Mouse (Mus musculus) CH12.LX (cell line): ENCODE data around the gene Zbtb38. TPM values are rescaled to one million over a fixed set of nuclear protein-coding genes. Genes with fewer than 3 reads are reported as not detected.

ENCODE experiments used
- DNase-seq: peaks from one replicate; pipeline ENCODE4 v3.0.0-alpha.2; 2013; ENCODE audit errors: extremely low read depth
- H3K27ac ChIP-seq: 2 replicates; pipeline ENCODE4 v1.5.1; 2012; ENCODE audit warnings: low read depth, mild to moderate bottlenecking, control low read depth, moderate library complexity; ENCODE audit not compliant: insufficient read depth
- H3K27me3 ChIP-seq: replicated peaks from 2 replicates; pipeline ENCODE3; 2012; ENCODE audit warnings: inconsistent platforms
- H3K36me3 ChIP-seq, 2 experiments: replicated peaks in 1 of 2; 2 replicates each; pipeline versions ENCODE3 to v1.6.1; 2012; ENCODE audit warnings: inconsistent platforms in 1 of 2, low read length in 1 of 2, mild to moderate bottlenecking in 1 of 2, mixed read lengths in 1 of 2, moderate library complexity in 1 of 2; ENCODE audit not compliant: control insufficient read depth in 1 of 2, insufficient read depth in 1 of 2
- H3K4me1 ChIP-seq, 2 experiments: 2 replicates each; pipeline ENCODE4 v1.6.1; 2012; ENCODE audit warnings: inconsistent platforms in 1 of 2, moderate library complexity in 1 of 2; ENCODE audit not compliant: insufficient read depth in 2 of 2, control insufficient read depth in 1 of 2
- H3K4me2 ChIP-seq: 2 replicates; pipeline ENCODE4 v1.6.1; 2012; ENCODE audit warnings: low read depth, mild to moderate bottlenecking, control low read depth; ENCODE audit not compliant: poor library complexity, insufficient read depth, severe bottlenecking
- H3K4me3 ChIP-seq, 3 experiments: fragments of 150-350 bp in 1 of 3; sonication (generic) in 1 of 3; replicated peaks in 1 of 3; 2 replicates each; pipeline versions ENCODE3 to v1.5.1; 2011 to 2012; ENCODE audit warnings: low read depth in 2 of 3, low read length in 2 of 3, mild to moderate bottlenecking in 2 of 3, moderate library complexity in 2 of 3, control low read depth in 1 of 3, improper control_type of control experiment in 1 of 3, inconsistent platforms in 1 of 3, mixed read lengths in 1 of 3; ENCODE audit not compliant: poor library complexity in 1 of 3
- H3K79me2 ChIP-seq: replicated peaks from 2 replicates; pipeline ENCODE4 v1.6.1; 2012; ENCODE audit warnings: mild to moderate bottlenecking, moderate library complexity; ENCODE audit not compliant: control insufficient read depth, poor library complexity, insufficient read depth, severe bottlenecking; ENCODE audit errors: extremely low read depth
- H3K9ac ChIP-seq: 2 replicates; pipeline ENCODE4 v1.6.1; 2012; ENCODE audit warnings: low read depth, mild to moderate bottlenecking, control low read depth, moderate library complexity; ENCODE audit not compliant: insufficient read depth
- H3K9me3 ChIP-seq: replicated peaks from 2 replicates; pipeline ENCODE3; 2012; ENCODE audit warnings: low read length, inconsistent platforms, mixed read lengths
- BHLHE40 ChIP-seq: IDR thresholded peaks from 2 replicates; pipeline ENCODE4 v1.6.1; 2011; ENCODE audit warnings: mild to moderate bottlenecking, low read depth, low read length, improper control_type of control experiment
- CTCF ChIP-seq, 2 experiments: IDR thresholded peaks in 1 of 2; conservative IDR thresholded peaks in 1 of 2; 2 replicates each; pipeline ENCODE4 v1.5.1; 2011 to 2012; ENCODE audit warnings: low read depth in 2 of 2, low read length in 2 of 2, improper control_type of control experiment in 1 of 2, inconsistent platforms in 1 of 2, mild to moderate bottlenecking in 1 of 2, moderate library complexity in 1 of 2
- E2F4 ChIP-seq: IDR thresholded peaks from 2 replicates; pipeline ENCODE4 v1.6.1; 2011; ENCODE audit warnings: low read depth, low read length, improper control_type of control experiment; ENCODE audit not compliant: insufficient replicate concordance
- GABPA ChIP-seq: IDR thresholded peaks from 2 replicates; pipeline ENCODE4 v1.6.1; 2012; ENCODE audit warnings: low read depth, low read length, improper control_type of control experiment, inconsistent platforms; ENCODE audit not compliant: insufficient replicate concordance
- HCFC1 ChIP-seq: IDR thresholded peaks from 2 replicates; pipeline ENCODE4 v1.6.1; 2012; ENCODE audit warnings: low read depth, mild to moderate bottlenecking, inconsistent platforms, low read length, improper control_type of control experiment
- IRF4 ChIP-seq: IDR thresholded peaks from 2 replicates; pipeline ENCODE4 v1.6.1; 2014; ENCODE audit warnings: low read depth, mild to moderate bottlenecking, inconsistent platforms, low read length, improper control_type of control experiment
- JUN ChIP-seq: IDR thresholded peaks from 2 replicates; pipeline ENCODE4 v1.6.1; 2011; ENCODE audit warnings: low read depth, mild to moderate bottlenecking, low read length, improper control_type of control experiment, moderate library complexity; ENCODE audit not compliant: insufficient read depth
- JUND ChIP-seq: conservative IDR thresholded peaks from 2 replicates; pipeline ENCODE4 v1.6.1; 2011; ENCODE audit warnings: low read depth, low read length, improper control_type of control experiment
- MAFK ChIP-seq: IDR thresholded peaks from 2 replicates; pipeline ENCODE4 v1.6.1; 2011; ENCODE audit warnings: low read length, improper control_type of control experiment; ENCODE audit not compliant: insufficient replicate concordance
- MAX ChIP-seq: IDR thresholded peaks from 2 replicates; pipeline ENCODE4 v1.6.1; 2011; ENCODE audit warnings: low read length, improper control_type of control experiment
- MAZ ChIP-seq: IDR thresholded peaks from 2 replicates; pipeline ENCODE4 v1.6.1; 2012; ENCODE audit warnings: low read depth, mild to moderate bottlenecking, inconsistent platforms, low read length, improper control_type of control experiment, moderate library complexity
- MXI1 ChIP-seq: IDR thresholded peaks from 2 replicates; pipeline ENCODE4 v1.6.1; 2011; ENCODE audit warnings: mild to moderate bottlenecking, low read depth, low read length, improper control_type of control experiment
- SIN3A ChIP-seq: IDR thresholded peaks from 2 replicates; pipeline ENCODE4 v1.6.1; 2012; ENCODE audit warnings: low read length, improper control_type of control experiment, inconsistent platforms
- SMC3 ChIP-seq: IDR thresholded peaks from 2 replicates; pipeline ENCODE4 v1.6.1; 2011; ENCODE audit warnings: low read depth, low read length, improper control_type of control experiment
- TCF12 ChIP-seq: IDR thresholded peaks from 2 replicates; pipeline ENCODE4 v1.6.1; 2014; ENCODE audit warnings: low read depth, mild to moderate bottlenecking, inconsistent platforms, low read length, improper control_type of control experiment
- USF1 ChIP-seq: IDR thresholded peaks from 2 replicates; pipeline ENCODE4 v1.6.1; 2014; ENCODE audit warnings: low read depth, mild to moderate bottlenecking, inconsistent platforms, low read length, improper control_type of control experiment
- ZC3H11A ChIP-seq: IDR thresholded peaks from 2 replicates; pipeline ENCODE4 v1.6.1; 2012; ENCODE audit warnings: low read depth, mild to moderate bottlenecking, inconsistent platforms, low read length, improper control_type of control experiment
- ZMIZ1 ChIP-seq: IDR thresholded peaks from 2 replicates; pipeline ENCODE4 v1.6.1; 2012; ENCODE audit warnings: low read depth, mild to moderate bottlenecking, inconsistent platforms, low read length, improper control_type of control experiment
- ZNF384 ChIP-seq: IDR thresholded peaks from 2 replicates; pipeline ENCODE4 v1.6.1; 2012; ENCODE audit warnings: low read depth, low read length, improper control_type of control experiment, inconsistent platforms
- dilution Hi-C: fragments of 300-500 bp; cut with MboI; formaldehyde crosslinking; loops from 2 replicates; pipeline ENCODE4 v1.14.3; 2020; ENCODE audit warnings: low sequenced_read_pairs; ENCODE audit not compliant: extremely low pct_unique_long_range_greater_than_20kb, extremely low pct_ligation_motif_present
- in situ Hi-C: fragments of 300-500 bp; cut with MboI; formaldehyde crosslinking; loops from 3 replicates; pipeline ENCODE4 v1.14.3; 2019; ENCODE audit warnings: low sequenced_read_pairs, low pct_ligation_motif_present, low pct_unique_long_range_greater_than_20kb, mixed read lengths
- polyA plus RNA-seq: library from polyadenylated mRNA; unstranded; fragments of >175 nt; gene quantifications from 2 replicates; pipeline ENCODE4 v1.2.1, GENCODE M21; 2012; ENCODE audit warnings: low read depth; ENCODE audit not compliant: insufficient read length
- total RNA-seq, 2 experiments: library from RNA; depleted of rRNA; stranded (reverse); fragments of 300-350 nt in 1 of 2; fragments of >200 nt in 1 of 2; gene quantifications; 2 replicates each; pipeline ENCODE4 v1.2.3; 2012 to 2014

The Zbtb38 gene
- total and polyA plus RNA-seq, 3 experiments, result 51.7 to 102 (median 68.8) TPM

DNA sequence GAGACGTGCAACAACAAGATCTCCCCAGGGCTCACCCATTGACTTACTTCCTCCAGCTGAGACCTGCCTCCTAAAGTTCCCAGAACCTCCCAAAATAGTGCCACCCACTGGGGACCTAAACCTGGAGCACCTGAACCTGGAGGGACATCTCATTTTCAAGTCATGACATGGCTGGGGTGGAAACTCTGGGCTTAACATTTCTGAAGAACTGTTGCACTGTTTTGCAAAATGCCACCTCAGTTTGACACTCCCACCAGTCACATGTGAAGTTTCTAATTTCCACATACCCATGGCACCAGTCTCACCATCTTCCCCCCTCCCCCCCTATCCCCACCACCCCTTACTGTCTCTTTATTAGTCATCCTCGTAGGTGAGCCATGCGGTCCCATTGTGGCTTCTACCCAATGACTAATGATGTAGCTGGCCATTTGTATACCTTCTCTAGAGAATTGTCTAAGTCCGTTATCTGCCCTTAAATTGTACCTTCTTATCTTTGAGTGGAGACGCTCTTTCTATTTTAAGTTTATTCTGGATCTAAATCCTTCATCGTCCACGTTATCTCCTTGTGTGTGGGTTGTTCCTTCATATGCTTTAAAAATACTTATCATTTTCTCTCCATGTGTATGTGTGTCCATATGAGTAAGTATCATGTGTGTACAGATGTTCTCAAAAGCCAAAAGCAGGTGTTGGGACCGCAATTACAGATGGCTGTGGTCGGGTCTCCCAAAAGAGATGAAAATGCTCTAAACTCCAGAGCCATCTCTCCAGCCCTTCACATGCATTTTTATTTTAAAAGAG, 4.2 kb upstream of the Zbtb38 start (continued):
- TF ChIP-seq GABPA, result no peak
- peak; percentile 65 for TF ChIP-seq JUND
- TF ChIP-seq HCFC1, result no peak
- TF ChIP-seq E2F4, result no peak
- TF ChIP-seq MXI1, result no peak; the same call in 1 of the 2 replicates
- TF ChIP-seq, all 38 proteins: peak for 17

- Histone ChIP-seq H3K79me2 (peaks cover 12% of the 10 kb centered on the region), H3K4me3 (no peak overlapping the region), H3K9ac (no peak overlapping the region), H3K27ac (peak overlapping the region; percentile 88), H3K4me2 (0 out of 2 replicates have a peak overlapping the region, but pooled peaks have one; percentile 6), H3K36me3 (peaks cover 2% of the 10 kb centered on the region in 2 experiments), H3K9me3 (peaks cover 2% of the 10 kb centered on the region), H3K4me1 (peaks cover 24 to 50% of the 10 kb centered on the region in 2 experiments), H3K27me3 (no peaks in the 10 kb centered on the region)
- in situ Hi-C loops, result loop anchor here (5.0 kb wide), 2 partner anchors 38 to 83 kb away; no protein-coding TSS in a partner anchor
- no peak for TF ChIP-seq USF1
- TF ChIP-seq ZNF384, result no peak
- TF ChIP-seq E2F4, result no peak
- TF ChIP-seq HCFC1, result no peak
- no peak for TF ChIP-seq ZMIZ1
- TF ChIP-seq MAX, result no peak
- no peak for TF ChIP-seq MAZ
- no peak for TF ChIP-seq CTCF (conservative IDR thresholded peaks at IDR 0.05 in 1 of 2, IDR thresholded peaks at IDR 0.05 in 1 of 2; ENCODE audit: low read depth in 2 of 2, low read length in 2 of 2)
- TF ChIP-seq ZC3H11A, result no peak
- no peak for TF ChIP-seq SMC3
- no peak for TF ChIP-seq MXI1
- TF ChIP-seq IRF4, result no peak
- TF ChIP-seq SIN3A, result no peak
- no peak for TF ChIP-seq BHLHE40
- TF ChIP-seq MAFK, result no peak
- TF ChIP-seq TCF12, result no peak
- TF ChIP-seq JUN, result no peak
- no peak for DNase-seq
- dilution Hi-C loops, result no loop called here
Measured at GRCm38 (mm10) chr9:96755761-96756160, 3.1 kb upstream of the Zbtb38 start.
